Mouse (Mus musculus): ENCODE measurements around the gene Lcn2. TPM values are rescaled to one million over a fixed set of nuclear protein-coding genes. Genes with fewer than 3 reads are reported as not detected.

Gene Lcn2
- total and polyA plus RNA-seq, 3 experiments = not detected

DNA sequence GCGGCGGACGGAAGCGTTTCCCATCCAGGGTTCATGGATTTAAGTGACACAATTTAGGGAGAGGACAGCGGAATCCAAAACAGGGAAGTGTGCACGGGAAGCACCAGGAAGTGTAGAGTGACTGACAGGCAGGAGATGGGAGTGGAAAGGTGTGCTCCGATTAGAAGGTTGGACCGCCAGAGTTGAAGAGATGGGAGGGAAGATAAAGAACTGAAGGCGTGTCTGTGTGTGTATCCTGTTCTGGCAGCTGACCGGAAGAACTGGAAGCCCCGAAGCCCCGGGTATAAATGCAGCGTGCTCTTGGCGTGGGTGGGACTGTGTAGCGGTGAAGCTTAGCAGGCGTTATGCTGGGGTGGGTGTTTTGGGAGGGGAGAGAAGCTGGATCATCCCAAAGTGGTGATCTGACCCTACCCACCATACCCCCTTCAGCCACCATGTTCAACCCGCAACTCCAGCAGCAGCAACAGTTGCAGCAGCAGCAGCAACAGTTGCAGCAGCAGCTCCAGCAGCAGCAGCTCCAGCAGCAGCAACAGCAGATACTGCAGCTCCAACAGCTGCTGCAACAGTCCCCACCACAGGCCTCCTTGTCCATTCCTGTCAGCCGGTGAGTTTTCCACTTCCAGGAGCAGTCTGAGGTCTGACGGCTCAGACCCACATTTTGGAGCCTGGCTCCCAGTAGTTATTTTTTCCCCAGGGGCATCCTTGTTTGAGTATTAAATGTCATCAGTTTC lies 24.5 kb downstream of the Lcn2 start:
- H3K79me2 ChIP-seq (replicated peaks; ENCODE audit: control insufficient read depth, extremely low read depth, insufficient read depth, poor library complexity, severe bottlenecking) = no peaks in the 10 kb centered on the region
- TF ChIP-seq KAT2A (IDR thresholded peaks at IDR 0.05; ENCODE audit: insufficient replicate concordance, low read length) (no peak), HCFC1 (IDR thresholded peaks at IDR 0.05; ENCODE audit: low read depth, low read length) (no peak), POLR2AphosphoS2 (IDR thresholded peaks at IDR 0.05; ENCODE audit: low read depth, low read length) (no peak), MYC (IDR thresholded peaks at IDR 0.05; ENCODE audit: low read depth, low read length) (0 out of 2 replicates have a peak, but pooled peaks have one; percentile 18), MAFK (IDR thresholded peaks at IDR 0.05; ENCODE audit: insufficient replicate concordance, low read length) (no peak), MXI1 (IDR thresholded peaks at IDR 0.05; ENCODE audit: low read depth, low read length) (no peak), GABPA (IDR thresholded peaks at IDR 0.05; ENCODE audit: insufficient replicate concordance, low read depth, low read length) (no peak), ZNF384 (IDR thresholded peaks at IDR 0.05; ENCODE audit: low read depth, low read length) (no peak), JUND (conservative IDR thresholded peaks at IDR 0.05; ENCODE audit: low read depth, low read length) (no peak), BHLHE40 (IDR thresholded peaks at IDR 0.05; ENCODE audit: low read depth, low read length) (peak; percentile 17; the same call in 1 of the 2 replicates), USF1 (IDR thresholded peaks at IDR 0.05; ENCODE audit: low read depth, low read length) (no peak), CTCF (conservative IDR thresholded peaks at IDR 0.05 in 1 of 2, IDR thresholded peaks at IDR 0.05 in 1 of 2; ENCODE audit: low read depth in 2 of 2, low read length in 2 of 2) (no peak)
- H3K27me3 ChIP-seq (replicated peaks) = peaks cover 24% of the 10 kb centered on the region
- H3K4me2 ChIP-seq (ENCODE audit: insufficient read depth, low read depth, poor library complexity, severe bottlenecking) = peak overlapping the region; percentile 41; the same call in 1 of the 2 replicates
- in situ Hi-C loops (cut with MboI; ENCODE audit: low pct_ligation_motif_present, low pct_unique_long_range_greater_than_20kb, low sequenced_read_pairs) = no loop called here
- dilution Hi-C loops (cut with MboI; ENCODE audit: extremely low pct_ligation_motif_present, extremely low pct_unique_long_range_greater_than_20kb, low sequenced_read_pairs) = no loop called here
- H3K4me3 ChIP-seq (replicated peaks in 1 of 3; ENCODE audit: low read depth in 2 of 3, low read length in 2 of 3, poor library complexity in 1 of 3) = peak overlapping the region; percentile 72 to 79 (median 74)
- no peaks in the 10 kb centered on the region for H3K9me3 ChIP-seq (replicated peaks; ENCODE audit: low read length)
- H3K27ac ChIP-seq (ENCODE audit: insufficient read depth, low read depth) = peak overlapping the region; percentile 30
- H3K4me1 ChIP-seq (ENCODE audit: control insufficient read depth in 1 of 2, insufficient read depth in 2 of 2) = peaks cover 0 to 9% of the 10 kb centered on the region in 2 experiments; a peak in 2 of 4 replicates
- peaks cover 12 to 39% of the 10 kb centered on the region in 2 experiments for H3K36me3 ChIP-seq (replicated peaks in 1 of 2; ENCODE audit: control insufficient read depth in 1 of 2, insufficient read depth in 1 of 2, low read length in 1 of 2)
- peak; percentile 37 for DNase-seq (ENCODE audit: extremely low read depth)
- H3K9ac ChIP-seq (ENCODE audit: insufficient read depth, low read depth) = peak overlapping the region; percentile 74

- Histone ChIP-seq H3K27ac (ENCODE audit: insufficient read depth, low read depth) (peak overlapping the region; percentile 30), H3K79me2 (replicated peaks; ENCODE audit: control insufficient read depth, extremely low read depth, insufficient read depth, poor library complexity, severe bottlenecking) (no peaks in the 10 kb centered on the region)
- in situ Hi-C loops (cut with MboI; ENCODE audit: low pct_ligation_motif_present, low pct_unique_long_range_greater_than_20kb, low sequenced_read_pairs) = no loop called here
- peak; percentile 71; the same call in 1 of the 2 replicates for TF ChIP-seq KAT2A (IDR thresholded peaks at IDR 0.05; ENCODE audit: insufficient replicate concordance, low read length)
- peak; percentile 75 for TF ChIP-seq MEF2A (IDR thresholded peaks at IDR 0.05; ENCODE audit: borderline replicate concordance, low read depth, low read length)
- peak; percentile 77 for TF ChIP-seq POLR2A (IDR thresholded peaks at IDR 0.05; ENCODE audit: low read depth, low read length)
- TF ChIP-seq ZKSCAN1 (IDR thresholded peaks at IDR 0.05; ENCODE audit: borderline replicate concordance, low read depth, low read length) = no peak
- TF ChIP-seq CHD2 (IDR thresholded peaks at IDR 0.05; ENCODE audit: low read length) = 0 out of 2 replicates have a peak, but pooled peaks have one; percentile 36
- TF ChIP-seq TBP (conservative IDR thresholded peaks at IDR 0.05; ENCODE audit: low read depth, low read length) = no peak
- TF ChIP-seq USF1 (IDR thresholded peaks at IDR 0.05; ENCODE audit: low read depth, low read length) = no peak
- no peak for TF ChIP-seq SMC3 (IDR thresholded peaks at IDR 0.05; ENCODE audit: low read depth, low read length)
- no peak for TF ChIP-seq USF2 (conservative IDR thresholded peaks at IDR 0.05; ENCODE audit: low read depth, low read length)
- TF ChIP-seq CHD1 (IDR thresholded peaks at IDR 0.05; ENCODE audit: low read depth, low read length) = no peak
- 0 out of 2 replicates have a peak, but pooled peaks have one; percentile 10 for TF ChIP-seq ETS1 (conservative IDR thresholded peaks at IDR 0.05; ENCODE audit: low read depth, low read length)
- no peak for TF ChIP-seq EP300 (IDR thresholded peaks at IDR 0.05; ENCODE audit: low read length)
- no peak for TF ChIP-seq JUN (IDR thresholded peaks at IDR 0.05; ENCODE audit: insufficient read depth, low read depth, low read length)
- no peak; the same call in 1 of the 2 replicates for TF ChIP-seq RAD21 (IDR thresholded peaks at IDR 0.05; ENCODE audit: low read depth, low read length)
- no peak for TF ChIP-seq PAX5 (IDR thresholded peaks at IDR 0.05; ENCODE audit: low read length)
- TF ChIP-seq NRF1 (IDR thresholded peaks at IDR 0.05; ENCODE audit: low read depth, low read length) = peak; percentile 77
- peak; percentile 81 for TF ChIP-seq GABPA (IDR thresholded peaks at IDR 0.05; ENCODE audit: insufficient replicate concordance, low read depth, low read length)
- TF ChIP-seq IRF4 (IDR thresholded peaks at IDR 0.05; ENCODE audit: low read depth, low read length) = peak; percentile 89
- peak; percentile 89 for TF ChIP-seq TCF12 (IDR thresholded peaks at IDR 0.05; ENCODE audit: low read depth, low read length)
- TF ChIP-seq ELF1 (IDR thresholded peaks at IDR 0.05; ENCODE audit: low read depth, low read length) = peak; percentile 73
- no peak for TF ChIP-seq ZC3H11A (IDR thresholded peaks at IDR 0.05; ENCODE audit: low read depth, low read length)
- TF ChIP-seq ZNF384 (IDR thresholded peaks at IDR 0.05; ENCODE audit: low read depth, low read length) = 0 out of 2 replicates have a peak, but pooled peaks have one; percentile 11
Observed at GRCm38 (mm10) chr2:32362817-32363340, 25.2 kb downstream of the Lcn2 start.

More at GRCm38 (mm10) chr2:32362817-32363340, 25.2 kb downstream of the Lcn2 start:
- peaks cover 31% of the 10 kb centered on the region for H3K27me3 ChIP-seq (replicated peaks)
- peak overlapping the region; percentile 74 for H3K4me2 ChIP-seq (ENCODE audit: insufficient read depth, low read depth, poor library complexity, severe bottlenecking)
- peak; percentile 64 for DNase-seq (ENCODE audit: extremely low read depth)
- peak overlapping the region; percentile 72 to 79 (median 74) for H3K4me3 ChIP-seq (replicated peaks in 1 of 3; ENCODE audit: low read depth in 2 of 3, low read length in 2 of 3, poor library complexity in 1 of 3)
- H3K36me3 ChIP-seq (replicated peaks in 1 of 2; ENCODE audit: control insufficient read depth in 1 of 2, insufficient read depth in 1 of 2, low read length in 1 of 2) = peaks cover 12 to 34% of the 10 kb centered on the region in 2 experiments
- dilution Hi-C loops (cut with MboI; ENCODE audit: extremely low pct_ligation_motif_present, extremely low pct_unique_long_range_greater_than_20kb, low sequenced_read_pairs) = no loop called here
- peaks cover 0 to 9% of the 10 kb centered on the region in 2 experiments; a peak in 2 of 4 replicates for H3K4me1 ChIP-seq (ENCODE audit: control insufficient read depth in 1 of 2, insufficient read depth in 2 of 2)
- H3K9ac ChIP-seq (ENCODE audit: insufficient read depth, low read depth) = peak overlapping the region; percentile 74
- H3K9me3 ChIP-seq (replicated peaks; ENCODE audit: low read length) = no peaks in the 10 kb centered on the region
